In genomic region chr15:77358320-77359040, GRCm38 (mm10) we compare ENCODE assay signal across 8 mouse cellular contexts. TPM values are rescaled to one million over a fixed set of nuclear protein-coding genes. Genes with fewer than 3 reads are reported as not detected.
DNase-seq lines count a peak whose midpoint lies in the region; ATAC-seq and TF ChIP-seq lines count a peak whose summit lies in the region.

No protein-coding gene starts in this region.

- H3K27ac ChIP-seq in embryonic facial prominence, embryonic 12.5 days, result peak overlapping the region; percentile 95
- peak overlapping the region; percentile 59 for H3K27ac ChIP-seq in limb, embryonic 14.5 days (replicated peaks; ENCODE audit: low read depth, low read length)
- H3K27ac ChIP-seq in midbrain, postnatal 0 days (ENCODE audit: low read depth, low read length), result peak overlapping the region; percentile 63

- H3K9ac ChIP-seq in embryonic facial prominence, embryonic 12.5 days, result peak overlapping the region; percentile 52
- H3K9ac ChIP-seq in limb, embryonic 14.5 days (ENCODE audit: low read depth, low read length, severe bottlenecking), result peak overlapping the region; percentile 47
- peak overlapping the region; percentile 56 for H3K9ac ChIP-seq in midbrain, postnatal 0 days (replicated peaks; ENCODE audit: low read length, poor library complexity, severe bottlenecking)

- peak overlapping the region; percentile 23 for H3K4me3 ChIP-seq in embryonic facial prominence, embryonic 12.5 days
- peak overlapping the region; percentile 20 for H3K4me3 ChIP-seq in limb, embryonic 14.5 days (replicated peaks; ENCODE audit: low read length)
- H3K4me3 ChIP-seq in midbrain, postnatal 0 days (ENCODE audit: low read depth, low read length), result peak overlapping the region; percentile 19

- TF ChIP-seq CTCF in midbrain, postnatal 0 days (IDR thresholded peaks at IDR 0.05), result peak; percentile 97

- peak; percentile 76 for DNase-seq in CD4-positive, CD25-positive, alpha-beta regulatory T cell, adult 2 months (ENCODE audit: low read depth, low spot score)
- DNase-seq in heart, adult 8-10 months (ENCODE audit: low spot score), result peak; percentile 90
- peak; percentile 88 for DNase-seq in kidney, adult 9 months
- DNase-seq in limb, embryonic 14.5 days (ENCODE audit: low spot score), result peak; percentile 96
- DNase-seq in midbrain, postnatal 0 days (ENCODE audit: low spot score), result peak; percentile 93
- DNase-seq in spleen, postnatal 14 days (ENCODE audit: low spot score in 2 of 2), result peak; percentile 24 to 33

- no peaks in the 10 kb centered on the region for H3K36me3 ChIP-seq in embryonic facial prominence, embryonic 12.5 days
- no peaks in the 10 kb centered on the region for H3K36me3 ChIP-seq in limb, embryonic 14.5 days (ENCODE audit: control insufficient read depth, insufficient read depth, low read length)
- no peaks in the 10 kb centered on the region for H3K36me3 ChIP-seq in midbrain, postnatal 0 days (ENCODE audit: insufficient read depth, low read length)

- no peaks in the 10 kb centered on the region for H3K9me3 ChIP-seq in embryonic facial prominence, embryonic 12.5 days
- H3K9me3 ChIP-seq in limb, embryonic 14.5 days (ENCODE audit: control insufficient read depth, low read length), result no peaks in the 10 kb centered on the region
- H3K9me3 ChIP-seq in midbrain, postnatal 0 days (ENCODE audit: low read length), result no peaks in the 10 kb centered on the region

- TF ChIP-seq POLR2A in limb, embryonic 14.5 days (IDR thresholded peaks at IDR 0.05; ENCODE audit: borderline replicate concordance, extremely low read depth, insufficient read depth, insufficient read length), result no peak

- peak overlapping the region; percentile 46 for H3K4me2 ChIP-seq in embryonic facial prominence, embryonic 12.5 days (replicated peaks)
- H3K4me2 ChIP-seq in limb, embryonic 14.5 days (replicated peaks; ENCODE audit: low read depth, low read length, severe bottlenecking), result peak overlapping the region; percentile 46
- H3K4me2 ChIP-seq in midbrain, postnatal 0 days (ENCODE audit: low read depth, low read length, poor library complexity, severe bottlenecking), result peak overlapping the region; percentile 49

- ATAC-seq in CD4-positive, CD25-positive, alpha-beta regulatory T cell, adult 4 months, result no peak
- ATAC-seq in embryonic facial prominence, embryonic 12.5 days (ENCODE audit: insufficient number of reproducible peaks, insufficient read depth, low FRiP score, low TSS enrichment), result peak; percentile 92
- ATAC-seq in limb, embryonic 14.5 days (ENCODE audit: low FRiP score, low read depth), result peak; percentile 97
- ATAC-seq in midbrain, postnatal 0 days (ENCODE audit: low FRiP score), result peak; percentile 75

- H3K4me1 ChIP-seq in embryonic facial prominence, embryonic 12.5 days, result peaks cover 76% of the 10 kb centered on the region
- peaks cover 23% of the 10 kb centered on the region for H3K4me1 ChIP-seq in limb, embryonic 14.5 days (ENCODE audit: control insufficient read depth, insufficient read depth, low read length)
- H3K4me1 ChIP-seq in midbrain, postnatal 0 days (ENCODE audit: insufficient read depth, low read length), result 0 out of 2 replicates have a peak, but pooled peaks cover 9% of the 10 kb centered on the region

- WGBS in embryonic facial prominence, embryonic 12.5 days, result 4% methylated on average over 28 of the region's 29 CpGs
- WGBS in limb, embryonic 14.5 days, result 1% methylated on average over 26 of the region's 29 CpGs
- 8% methylated on average over 28 of the region's 29 CpGs for WGBS in midbrain, postnatal 0 days

- H3K27me3 ChIP-seq in embryonic facial prominence, embryonic 12.5 days, result no peaks in the 10 kb centered on the region
- no peaks in the 10 kb centered on the region for H3K27me3 ChIP-seq in limb, embryonic 14.5 days (ENCODE audit: control insufficient read depth, insufficient read depth, low read length)
- H3K27me3 ChIP-seq in midbrain, postnatal 0 days (ENCODE audit: insufficient read depth, low read length), result no peaks in the 10 kb centered on the region

RNA-seq across cellular contexts. Expression of gene Apol7a, which starts 40.4 kb away (rescaled TPM):
- not detected for polyA plus RNA-seq in CD4-positive, CD25-positive, alpha-beta regulatory T cell, adult 4 months (2017; shearing (Covaris generic))
- not detected in 2 replicates for polyA plus RNA-seq in embryonic facial prominence, embryonic 12.5 days (2016; fragmentation: Nextera tagmentation; extraction: Ambion mirVana)
- total RNA-seq in heart, adult 8-10 months (2022), result under 1 TPM in 2 of 4 experiments, not detected in 2; 0.09 to 0.19 TPM
- polyA plus RNA-seq in limb, embryonic 14.5 days (2012; rRNA removed), result 0.45 and 0.50 TPM in 2 replicates
- polyA plus RNA-seq in limb, embryonic 14.5 days (2014; fragmentation: Nextera tagmentation; extraction: Ambion mirVana), result 0.22 and 0.23 TPM in 2 replicates
- total RNA-seq in midbrain, postnatal 0 days (2014; rRNA removed), result not detected in 2 replicates
- polyA plus RNA-seq in midbrain, postnatal 0 days (2015; fragmentation: Nextera tagmentation; extraction: Ambion mirVana), result not detected in 2 replicates

RNA-seq across cellular contexts. Expression of gene Rbfox2, which starts 51.7 kb away (rescaled TPM):
- not detected for polyA plus RNA-seq in CD4-positive, CD25-positive, alpha-beta regulatory T cell, adult 4 months (2017; shearing (Covaris generic))
- 96.4 and 96.9 TPM in 2 replicates for polyA plus RNA-seq in embryonic facial prominence, embryonic 12.5 days (2016; fragmentation: Nextera tagmentation; extraction: Ambion mirVana)
- 100 to 1,000 TPM in 2 of 4 experiments, 10 to 100 TPM in 2; 87.6 to 108 (median 101) TPM for total RNA-seq in heart, adult 8-10 months (2022)
- polyA plus RNA-seq in limb, embryonic 14.5 days (2012; rRNA removed), result 189 and 205 TPM in 2 replicates
- 94.7 and 101 TPM in 2 replicates for polyA plus RNA-seq in limb, embryonic 14.5 days (2014; fragmentation: Nextera tagmentation; extraction: Ambion mirVana)
- total RNA-seq in midbrain, postnatal 0 days (2014; rRNA removed), result 360 and 399 TPM in 2 replicates
- 96.4 and 96.6 TPM in 2 replicates for polyA plus RNA-seq in midbrain, postnatal 0 days (2015; fragmentation: Nextera tagmentation; extraction: Ambion mirVana)

RNA-seq across cellular contexts. Expression of gene Apol9a, which starts 52.5 kb away (rescaled TPM):
- 10 to 100 TPM; 11.0 to 17.0 TPM for polyA plus RNA-seq in CD4-positive, CD25-positive, alpha-beta regulatory T cell, adult 4 months (2017; shearing (Covaris generic))
- polyA plus RNA-seq in embryonic facial prominence, embryonic 12.5 days (2016; fragmentation: Nextera tagmentation; extraction: Ambion mirVana), result not detected in 2 replicates
- under 1 TPM in 1 of 4 experiments, not detected in 3; 0.19 TPM for total RNA-seq in heart, adult 8-10 months (2022)
- polyA plus RNA-seq in limb, embryonic 14.5 days (2012; rRNA removed), result 0.06 and 0.35 TPM in 2 replicates
- not detected in 2 replicates for polyA plus RNA-seq in limb, embryonic 14.5 days (2014; fragmentation: Nextera tagmentation; extraction: Ambion mirVana)
- total RNA-seq in midbrain, postnatal 0 days (2014; rRNA removed), result 0.16 and 0.42 TPM in 2 replicates
- 0.39 and 0.80 TPM in 2 replicates for polyA plus RNA-seq in midbrain, postnatal 0 days (2015; fragmentation: Nextera tagmentation; extraction: Ambion mirVana)

Comparison
In these comparisons a context has a peak if more than half of its experiments do, and no peak if none do; other contexts are left out.
1. DNase-seq: peak in every context shown above with its lines; median percentile 96 in limb, embryonic 14.5 days; 93 in midbrain, postnatal 0 days; 90 in heart, adult 8-10 months; 88 in kidney, adult 9 months; 76 in CD4-positive, CD25-positive, alpha-beta regulatory T cell, adult 2 months; 28 in spleen, postnatal 14 days.
2. RNA of gene Rbfox2, which starts 51.7 kb away (polyA plus RNA-seq): 94.7 to 205 TPM in limb, embryonic 14.5 days, 96.4 to 96.9 TPM in embryonic facial prominence, embryonic 12.5 days and 96.4 to 96.6 TPM in midbrain, postnatal 0 days; not detected in CD4-positive, CD25-positive, alpha-beta regulatory T cell, adult 4 months; every median in the first group is over 10 times any median in the second.
3. Peak in every context shown above with its lines, with median percentiles within 50 percentile points of each other: H3K27ac ChIP-seq, H3K4me2 ChIP-seq, H3K4me3 ChIP-seq and H3K9ac ChIP-seq.